Mouse (Mus musculus) megakaryocyte, embryonic 14.5 days (primary cell): ENCODE data around the gene Rbm5.

Experiments used
- FLI1 ChIP-seq: IDR thresholded peaks from 2 replicates; pipeline ENCODE4 v1.6.1; 2012; ENCODE audit warnings: low read length, inconsistent platforms, mixed read lengths
- GATA1 ChIP-seq: IDR thresholded peaks from 3 replicates; pipeline ENCODE4 v1.6.1; 2012; ENCODE audit warnings: mixed read lengths, low read length, inconsistent platforms, borderline replicate concordance

DNA sequence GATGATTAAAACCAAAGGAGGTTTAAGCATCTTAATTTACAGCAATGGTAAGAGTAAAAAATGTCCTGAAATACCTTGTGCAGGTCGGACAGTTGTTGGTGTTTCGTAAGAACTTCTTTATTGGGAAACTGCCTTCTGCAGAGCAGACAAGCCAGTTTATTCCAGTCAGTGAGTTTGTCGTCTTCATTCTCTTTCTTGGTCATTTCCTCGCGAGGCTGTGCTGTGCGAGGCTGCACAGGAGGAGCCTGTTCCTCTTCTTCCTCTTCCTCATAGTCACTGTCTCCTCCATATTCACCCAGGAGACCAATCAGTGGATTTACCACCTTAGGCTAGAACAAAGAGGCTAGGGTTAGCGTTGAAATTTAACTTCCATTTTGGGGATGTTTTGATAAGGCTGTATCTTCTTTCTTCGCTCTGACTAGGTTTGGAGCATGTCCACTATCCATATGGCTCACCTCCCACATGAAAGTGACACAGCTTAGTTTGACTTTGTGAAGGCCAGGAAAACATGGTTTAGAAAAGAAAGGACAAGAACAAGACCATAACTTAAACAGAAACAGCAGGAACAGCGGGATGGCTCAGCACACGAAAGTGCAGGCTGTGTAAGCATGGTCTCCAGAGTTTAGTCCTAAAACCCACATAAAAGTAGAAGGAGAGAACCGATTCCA is 11.9 kb upstream of the Rbm5 start:
- TF ChIP-seq FLI1 (no peak), GATA1 (no peak)
